Mouse (Mus musculus) fibroblast of lung, adult 2 months (primary cell): ENCODE data around the gene BC025920.
A peak's percentile ranks its signal among the peaks of the same experiment; 100 is the strongest.

Experiments used
- DNase-seq: peaks from one replicate; pipeline ENCODE4 v3.0.0-alpha.2; 2011; ENCODE audit warnings: low read depth

Gene BC025920

GRCm38 (mm10) chr10:81574081-81575056 is 31.7 kb upstream of the BC025920 start, which contains the start of gene Tle2:
TSS of gene Tle2 (plus strand) at chr10:81574561.
- no peak for DNase-seq

GRCm38 (mm10) chr10:81575208-81575631 is 30.9 kb upstream of the BC025920 start:
- no peak for DNase-seq

- DNase-seq: no peak
These were observed 30.4 kb upstream of the BC025920 start for GRCm38 (mm10) chr10:81575695-81576094.

- DNase-seq: no peak
These were observed 26.1 kb upstream of the BC025920 start for GRCm38 (mm10) chr10:81579967-81580366.

- DNase-seq: no peak
These were observed 25.5 kb upstream of the BC025920 start for GRCm38 (mm10) chr10:81580441-81581070.

GRCm38 (mm10) chr10:81583347-81583746 is 22.7 kb upstream of the BC025920 start:
- DNase-seq: no peak

- DNase-seq: no peak
These were observed 17.3 kb upstream of the BC025920 start for GRCm38 (mm10) chr10:81588739-81589138.

- no peak for DNase-seq
These were observed 14.2 kb upstream of the BC025920 start for GRCm38 (mm10) chr10:81591846-81592245.

GRCm38 (mm10) chr10:81592631-81593030 is 13.4 kb upstream of the BC025920 start:
- no peak for DNase-seq

- DNase-seq: no peak
These were observed 12.8 kb upstream of the BC025920 start for GRCm38 (mm10) chr10:81593223-81593622.

GRCm38 (mm10) chr10:81593935-81594334 is 12.1 kb upstream of the BC025920 start:
- no peak for DNase-seq

- DNase-seq: no peak
These were observed 10.5 kb upstream of the BC025920 start for GRCm38 (mm10) chr10:81595599-81595998.

GRCm38 (mm10) chr10:81596611-81597010 is 9.5 kb upstream of the BC025920 start:
- DNase-seq: peak; percentile 70

GRCm38 (mm10) chr10:81597137-81597950 is 8.7 kb upstream of the BC025920 start:
- DNase-seq: peak; percentile 88

- DNase-seq: no peak
These were observed 7.7 kb upstream of the BC025920 start for GRCm38 (mm10) chr10:81598342-81598741.

- no peak for DNase-seq
These were observed 7.2 kb upstream of the BC025920 start for GRCm38 (mm10) chr10:81598871-81599270.

- no peak for DNase-seq
These were observed 6.4 kb upstream of the BC025920 start for GRCm38 (mm10) chr10:81599630-81600029.

- DNase-seq: no peak
These were observed 6.0 kb upstream of the BC025920 start for GRCm38 (mm10) chr10:81600096-81600495.

- DNase-seq: peak; percentile 76
These were observed 5.3 kb upstream of the BC025920 start, which contains the start of gene Tle6 for GRCm38 (mm10) chr10:81600738-81601203. TSS of gene Tle6 (minus strand) at chr10:81601073.

GRCm38 (mm10) chr10:81601396-81601905 is 4.6 kb upstream of the BC025920 start:
- no peak for DNase-seq

GRCm38 (mm10) chr10:81602741-81603151 is 3.3 kb upstream of the BC025920 start:
- DNase-seq: no peak
